Mouse (Mus musculus): ENCODE data around the gene S100a6.

DNA sequence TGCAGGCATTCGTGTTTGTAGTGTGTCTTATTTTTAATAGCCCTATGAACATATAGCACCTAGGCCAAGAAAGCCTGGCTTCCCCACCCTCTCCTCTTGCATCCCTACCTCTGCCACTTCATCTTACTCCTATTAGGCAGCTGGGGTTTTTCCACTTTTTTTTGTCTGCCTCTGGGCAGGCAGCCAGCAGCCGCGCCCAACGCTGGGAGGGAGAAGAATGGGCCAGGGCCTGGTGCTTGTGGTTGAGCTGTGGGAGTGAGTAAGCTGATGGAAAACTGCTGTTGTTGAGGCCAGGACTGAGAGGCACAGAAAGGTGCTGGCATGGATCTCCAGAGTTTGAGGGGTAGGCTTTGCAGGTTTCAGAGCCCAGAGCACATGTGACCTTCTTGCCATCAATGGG, 8.3 kb upstream of the S100a6 start:
- TF ChIP-seq CTCF (IDR thresholded peaks at IDR 0.05; ENCODE audit: low read depth, low read length) (no peak), POLR2A (IDR thresholded peaks at IDR 0.05; ENCODE audit: borderline replicate concordance, low read depth, low read length) (no peak)

All from bone marrow macrophage, adult 2 months (primary cell).